ENCODE assay signal across 10 mouse cellular contexts in genomic region chr2:26299336-26299735, GRCm38 (mm10). TPM values are rescaled to one million over a fixed set of nuclear protein-coding genes. Genes with fewer than 3 reads are reported as not detected.
A peak's percentile ranks its signal among the peaks of the same experiment; 100 is the strongest.
DNase-seq lines count a peak whose midpoint lies in the region; ATAC-seq and TF ChIP-seq lines count a peak whose summit lies in the region.
"Had no signal": no experiment of that assay in that cellular context is flagged by ENCODE, and none has a peak within 500 bp of the region (broad histone marks: within the 10 kb centered on the region; RNA-seq: fewer than 3 reads in every experiment).

No protein-coding gene starts in this region.

- intact Hi-C loops in left cerebral cortex, postnatal 14 days (cut with DNase I) = no loop called here

- H3K9me3 ChIP-seq in forebrain, embryonic 15.5 days = no peaks in the 10 kb centered on the region
- H3K9me3 ChIP-seq in midbrain, embryonic 16.5 days (replicated peaks; ENCODE audit: control insufficient read depth, low read length, poor library complexity, severe bottlenecking) = no peaks in the 10 kb centered on the region

- 8% methylated on average over 7 of the region's 7 CpGs for WGBS in cerebellum, adult 2 months
- 18% methylated on average over 7 of the region's 7 CpGs for WGBS in forebrain, embryonic 15.5 days
- WGBS in midbrain, embryonic 16.5 days = 21% methylated on average over 7 of the region's 7 CpGs

- H3K27ac ChIP-seq in cerebellum, adult 2 months (ENCODE audit: insufficient read depth, low read length) = peak overlapping the region; percentile 58
- peak overlapping the region; percentile 79 for H3K27ac ChIP-seq in forebrain, embryonic 15.5 days (replicated peaks)
- H3K27ac ChIP-seq in midbrain, embryonic 16.5 days (ENCODE audit: low read length) = peak overlapping the region; percentile 91
- H3K27ac ChIP-seq: liver, embryonic 14.5 days had no signal

- no peak for ATAC-seq in forebrain, embryonic 15.5 days (replicated peaks)
- no peak for ATAC-seq in midbrain, embryonic 16.5 days
- ATAC-seq: Patski had no signal

- H3K4me1 ChIP-seq in cerebellum, adult 2 months (ENCODE audit: control insufficient read depth, insufficient read depth, low read length) = peaks cover 35% of the 10 kb centered on the region
- peaks cover 45% of the 10 kb centered on the region for H3K4me1 ChIP-seq in forebrain, embryonic 15.5 days
- peaks cover 29% of the 10 kb centered on the region for H3K4me1 ChIP-seq in midbrain, embryonic 16.5 days (ENCODE audit: control insufficient read depth, insufficient read depth, low read length)

- peak; percentile 83 for DNase-seq in brain, adult 2 months (ENCODE audit: low read depth, low spot score)
- DNase-seq in cerebellum, adult 2 months = peak; percentile 68 to 75
- DNase-seq in urinary bladder, postnatal 14 days (ENCODE audit: low spot score) = no peak
- no peak for DNase-seq in left cerebral cortex, postnatal 14 days (ENCODE audit: low spot score in 2 of 2)
- DNase-seq in gastrocnemius, adult 8-10 months (ENCODE audit: low spot score in 2 of 2) = no peak
- DNase-seq: kidney, adult 18-20 months had no signal

- no peak overlapping the region for H3K9ac ChIP-seq in forebrain, embryonic 15.5 days (replicated peaks)
- peak overlapping the region; percentile 50 for H3K9ac ChIP-seq in midbrain, embryonic 16.5 days (ENCODE audit: low read depth, low read length)
- H3K9ac ChIP-seq: liver, embryonic 14.5 days had no signal

- TF ChIP-seq CTCF in cerebellum, adult 2 months (IDR thresholded peaks at IDR 0.05; ENCODE audit: borderline replicate concordance, insufficient read depth, low read depth, low read length) = no peak

- no peaks in the 10 kb centered on the region for H3K27me3 ChIP-seq in cerebellum, adult 2 months (ENCODE audit: control insufficient read depth, insufficient read depth, low read length)
- H3K27me3 ChIP-seq in forebrain, embryonic 15.5 days = no peaks in the 10 kb centered on the region
- H3K27me3 ChIP-seq in midbrain, embryonic 16.5 days (ENCODE audit: control insufficient read depth, insufficient read depth, low read depth, low read length) = no peaks in the 10 kb centered on the region
- H3K27me3 ChIP-seq: Patski had no signal

- H3K36me3 ChIP-seq in forebrain, embryonic 15.5 days = no peaks in the 10 kb centered on the region
- no peaks in the 10 kb centered on the region for H3K36me3 ChIP-seq in midbrain, embryonic 16.5 days (ENCODE audit: control insufficient read depth, insufficient read depth, low read length)

- H3K4me3 ChIP-seq in cerebellum, adult 2 months (replicated peaks; ENCODE audit: insufficient read depth, low read depth, low read length) = no peak overlapping the region
- H3K4me3 ChIP-seq in forebrain, embryonic 15.5 days = no peak overlapping the region
- H3K4me3 ChIP-seq in midbrain, embryonic 16.5 days (ENCODE audit: low read depth, low read length) = no peak overlapping the region

- no peak for TF ChIP-seq POLR2A in cerebellum, adult 2 months (IDR thresholded peaks at IDR 0.05; ENCODE audit: borderline replicate concordance, insufficient read depth, low read length)

- peak overlapping the region; percentile 39; the same call in 1 of the 2 replicates for H3K4me2 ChIP-seq in forebrain, embryonic 15.5 days (replicated peaks)
- peak overlapping the region; percentile 43 for H3K4me2 ChIP-seq in midbrain, embryonic 16.5 days (ENCODE audit: low read length)

RNA-seq across cellular contexts. Expression of gene Ccdc187, which starts 5.0 kb away (rescaled TPM):
- polyA plus RNA-seq in cerebellum, adult 2 months (2012; rRNA removed) = 2.7 and 3.0 TPM in 2 replicates
- polyA plus RNA-seq in forebrain, embryonic 15.5 days (2015; fragmentation: Nextera tagmentation; extraction: Ambion mirVana) = 0.18 and 0.24 TPM in 2 replicates
- polyA plus RNA-seq in midbrain, embryonic 16.5 days (2015; fragmentation: Nextera tagmentation; extraction: Ambion mirVana) = 0.21 and 0.29 TPM in 2 replicates
- total RNA-seq in left cerebral cortex, postnatal 14 days (2021) = 1 to 10 TPM in 1 of 2 experiments, under 1 TPM in 1; 0.59 to 1.5 TPM
- total RNA-seq in gastrocnemius, adult 8-10 months (2022) = not detected

RNA-seq across cellular contexts. Expression of gene Gpsm1, which starts 16.0 kb away (rescaled TPM):
- polyA plus RNA-seq in cerebellum, adult 2 months (2012; rRNA removed) = 126 and 137 TPM in 2 replicates
- polyA plus RNA-seq in forebrain, embryonic 15.5 days (2015; fragmentation: Nextera tagmentation; extraction: Ambion mirVana) = 144 and 151 TPM in 2 replicates
- polyA plus RNA-seq in midbrain, embryonic 16.5 days (2015; fragmentation: Nextera tagmentation; extraction: Ambion mirVana) = 182 and 188 TPM in 2 replicates
- total RNA-seq in left cerebral cortex, postnatal 14 days (2021) = 10 to 100 TPM; 60.7 to 64.2 TPM
- 1 to 10 TPM in 3 of 4 experiments, under 1 TPM in 1; 0.75 to 3.6 (median 1.6) TPM for total RNA-seq in gastrocnemius, adult 8-10 months (2022)

RNA-seq across cellular contexts. Expression of gene Dnlz, which starts 52.6 kb away (rescaled TPM):
- polyA plus RNA-seq in cerebellum, adult 2 months (2012; rRNA removed) = 32.6 and 34.9 TPM in 2 replicates
- 33.0 and 33.5 TPM in 2 replicates for polyA plus RNA-seq in forebrain, embryonic 15.5 days (2015; fragmentation: Nextera tagmentation; extraction: Ambion mirVana)
- 24.7 and 27.2 TPM in 2 replicates for polyA plus RNA-seq in midbrain, embryonic 16.5 days (2015; fragmentation: Nextera tagmentation; extraction: Ambion mirVana)
- total RNA-seq in left cerebral cortex, postnatal 14 days (2021) = 10 to 100 TPM; 25.4 to 28.8 TPM
- total RNA-seq in gastrocnemius, adult 8-10 months (2022) = 10 to 100 TPM; 19.6 to 21.5 (median 20.6) TPM

Comparison
In these comparisons a context has a peak if more than half of its experiments do, and no peak if none do; other contexts are left out.
1. DNase-seq: peak in brain, adult 2 months (single experiment) and cerebellum, adult 2 months (2 of 2); none in urinary bladder, postnatal 14 days (single experiment), left cerebral cortex, postnatal 14 days (0 of 2) and gastrocnemius, adult 8-10 months (0 of 2).
2. Peak in every context shown above with its lines, with median percentiles within 50 percentile points of each other: H3K27ac ChIP-seq.